Mouse (Mus musculus): Measurements from ENCODE around the gene Hfe2.

Hfe2 gene

GRCm38 (mm10) chr3:96573611-96574511 is 48.9 kb downstream of the Hfe2 start:
- DNase-seq (ENCODE audit: extremely low read depth, low read depth) = no peak

- no peak for DNase-seq (ENCODE audit: extremely low read depth, low read depth)
These were observed 50.5 kb downstream of the Hfe2 start for GRCm38 (mm10) chr3:96575272-96575984.

GRCm38 (mm10) chr3:96576005-96576658 is 51.2 kb downstream of the Hfe2 start:
- no peak for DNase-seq (ENCODE audit: extremely low read depth, low read depth)

GRCm38 (mm10) chr3:96576690-96577541 is 51.9 kb downstream of the Hfe2 start, which contains the start of gene Gm16253:
Gene Gm16253 (plus strand): TSS chr3:96576984.
- DNase-seq (ENCODE audit: extremely low read depth, low read depth) = peak; percentile 100

GRCm38 (mm10) chr3:96577566-96577965 is 52.6 kb downstream of the Hfe2 start:
- DNase-seq (ENCODE audit: extremely low read depth, low read depth) = no peak

Measured in MEL-GATA-1-ER (cell line).